15 mouse cellular contexts compared by ENCODE assay signal in the genomic region with DNA sequence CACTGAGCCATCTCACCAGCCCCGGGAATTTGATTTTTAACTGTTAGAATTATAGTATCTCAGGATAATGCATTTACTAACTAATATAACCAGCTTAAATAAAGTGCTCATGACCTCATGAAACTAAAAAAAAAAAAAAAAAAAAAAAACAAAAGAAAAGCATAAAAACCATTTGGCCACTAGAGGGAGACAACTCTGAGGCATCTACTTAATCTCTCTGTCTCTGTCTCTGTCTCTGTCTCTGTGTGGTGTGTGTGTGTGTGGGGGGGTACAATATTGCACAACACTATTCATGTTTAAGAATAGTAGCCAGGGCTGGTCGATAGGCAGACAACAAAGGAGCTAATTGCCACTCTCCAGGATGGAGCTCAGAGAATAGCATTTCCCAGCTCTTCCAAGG. TPM values are rescaled to one million over a fixed set of nuclear protein-coding genes. Genes with fewer than 3 reads are reported as not detected.
A peak's percentile ranks its signal among the peaks of the same experiment; 100 is the strongest.
DNase-seq lines count a peak whose midpoint lies in the region; ATAC-seq and TF ChIP-seq lines count a peak whose summit lies in the region.
"Had no signal": no experiment of that assay in that cellular context is flagged by ENCODE, and none has a peak within 500 bp of the region (broad histone marks: within the 10 kb centered on the region; RNA-seq: fewer than 3 reads in every experiment).

No protein-coding gene starts in this region.

- no peaks in the 10 kb centered on the region for H3K27me3 ChIP-seq in hindbrain, postnatal 0 days (ENCODE audit: insufficient read depth, low read length)
- H3K27me3 ChIP-seq in hindbrain, embryonic 13.5 days: no peaks in the 10 kb centered on the region
- no peaks in the 10 kb centered on the region for H3K27me3 ChIP-seq in midbrain, embryonic 11.5 days (ENCODE audit: control insufficient read depth, insufficient read depth, low read length)
- H3K27me3 ChIP-seq in midbrain, embryonic 13.5 days: no peaks in the 10 kb centered on the region
- H3K27me3 ChIP-seq in stomach, postnatal 0 days (ENCODE audit: control insufficient read depth, insufficient read depth, low read length): no peaks in the 10 kb centered on the region
- H3K27me3 ChIP-seq: limb, embryonic 15.5 days had no signal

- no peak for TF ChIP-seq EP300 in stomach, postnatal 0 days (optimal IDR thresholded peaks at IDR 0.05)

- no peaks in the 10 kb centered on the region for H3K36me3 ChIP-seq in hindbrain, postnatal 0 days (ENCODE audit: insufficient read depth, low read length)
- no peaks in the 10 kb centered on the region for H3K36me3 ChIP-seq in hindbrain, embryonic 13.5 days
- no peaks in the 10 kb centered on the region for H3K36me3 ChIP-seq in midbrain, embryonic 11.5 days (ENCODE audit: control insufficient read depth, insufficient read depth, low read length)
- H3K36me3 ChIP-seq in midbrain, embryonic 13.5 days: no peaks in the 10 kb centered on the region
- no peaks in the 10 kb centered on the region for H3K36me3 ChIP-seq in stomach, postnatal 0 days (ENCODE audit: control insufficient read depth, insufficient read depth, low read length)
- H3K36me3 ChIP-seq: limb, embryonic 15.5 days had no signal

- 39% methylated on average over 2 of the region's 2 CpGs for WGBS in hindbrain, postnatal 0 days
- 51% methylated on average over 2 of the region's 2 CpGs for WGBS in hindbrain, embryonic 13.5 days
- 71% methylated on average over 2 of the region's 2 CpGs for WGBS in midbrain, embryonic 11.5 days
- WGBS in midbrain, embryonic 13.5 days: 62% methylated on average over 2 of the region's 2 CpGs
- WGBS in stomach, postnatal 0 days: 64% methylated on average over 2 of the region's 2 CpGs

- H3K4me1 ChIP-seq in hindbrain, postnatal 0 days (ENCODE audit: insufficient read depth, low read length): no peaks in the 10 kb centered on the region
- H3K4me1 ChIP-seq in hindbrain, embryonic 13.5 days (replicated peaks): no peaks in the 10 kb centered on the region
- no peaks in the 10 kb centered on the region for H3K4me1 ChIP-seq in midbrain, embryonic 11.5 days (ENCODE audit: control insufficient read depth, insufficient read depth, low read length)
- H3K4me1 ChIP-seq in midbrain, embryonic 13.5 days (replicated peaks): 0 out of 2 replicates have a peak, but pooled peaks cover 3% of the 10 kb centered on the region
- H3K4me1 ChIP-seq in stomach, postnatal 0 days (replicated peaks; ENCODE audit: control insufficient read depth, insufficient read depth): no peaks in the 10 kb centered on the region
- H3K4me1 ChIP-seq: limb, embryonic 15.5 days had no signal

- H3K4me2 ChIP-seq in hindbrain, postnatal 0 days (ENCODE audit: low read depth, low read length): no peak overlapping the region
- no peak overlapping the region for H3K4me2 ChIP-seq in hindbrain, embryonic 13.5 days
- H3K4me2 ChIP-seq in midbrain, embryonic 11.5 days: no peak overlapping the region
- H3K4me2 ChIP-seq in midbrain, embryonic 13.5 days (replicated peaks): no peak overlapping the region
- H3K4me2 ChIP-seq in stomach, postnatal 0 days (replicated peaks; ENCODE audit: low read depth): no peak overlapping the region
- H3K4me2 ChIP-seq: limb, embryonic 15.5 days had no signal

- no peak overlapping the region for H3K9ac ChIP-seq in hindbrain, postnatal 0 days (replicated peaks; ENCODE audit: low read length)
- H3K9ac ChIP-seq in hindbrain, embryonic 13.5 days: no peak overlapping the region
- no peak overlapping the region for H3K9ac ChIP-seq in midbrain, embryonic 11.5 days (ENCODE audit: low read length)
- H3K9ac ChIP-seq in midbrain, embryonic 13.5 days (replicated peaks): no peak overlapping the region
- H3K9ac ChIP-seq in stomach, postnatal 0 days (ENCODE audit: low read length): no peak overlapping the region
- H3K9ac ChIP-seq: limb, embryonic 15.5 days had no signal

- no peaks in the 10 kb centered on the region for H3K9me3 ChIP-seq in hindbrain, postnatal 0 days (ENCODE audit: low read length)
- H3K9me3 ChIP-seq in hindbrain, embryonic 13.5 days: peaks cover 2% of the 10 kb centered on the region; the same call in 1 of the 2 replicates
- no peaks in the 10 kb centered on the region for H3K9me3 ChIP-seq in midbrain, embryonic 11.5 days (ENCODE audit: control insufficient read depth, low read length)
- peaks cover 7% of the 10 kb centered on the region; the same call in 1 of the 2 replicates for H3K9me3 ChIP-seq in midbrain, embryonic 13.5 days
- H3K9me3 ChIP-seq in stomach, postnatal 0 days (ENCODE audit: control insufficient read depth, low read length): no peaks in the 10 kb centered on the region
- H3K9me3 ChIP-seq: limb, embryonic 15.5 days had no signal

- no peak overlapping the region for H3K27ac ChIP-seq in hindbrain, postnatal 0 days
- no peak overlapping the region for H3K27ac ChIP-seq in hindbrain, embryonic 13.5 days
- H3K27ac ChIP-seq in midbrain, embryonic 11.5 days (ENCODE audit: low read depth, low read length): no peak overlapping the region
- H3K27ac ChIP-seq in midbrain, embryonic 13.5 days: no peak overlapping the region
- H3K27ac ChIP-seq in stomach, postnatal 0 days (replicated peaks): no peak overlapping the region
- H3K27ac ChIP-seq: limb, embryonic 15.5 days; macrophage had no signal

- DNase-seq in hindbrain, postnatal 0 days (ENCODE audit: low spot score): no peak
- DNase-seq in midbrain, embryonic 11.5 days (ENCODE audit: low spot score, missing footprints): peak; percentile 79
- DNase-seq in NIH3T3 (ENCODE audit: low read depth): peak; percentile 18
- DNase-seq in stomach, postnatal 0 days (ENCODE audit: low spot score): no peak
- no peak for DNase-seq in Muller cell, postnatal 12 days (ENCODE audit: inconsistent ontology term)
- DNase-seq: adrenal gland, adult 2 months; cerebellum, postnatal 14 days; heart, postnatal 10 days; kidney, postnatal 25 days; spleen, adult 18-20 months had no signal

- no peak for ATAC-seq in hindbrain, postnatal 0 days
- no peak for ATAC-seq in hindbrain, embryonic 13.5 days (ENCODE audit: low FRiP score)
- ATAC-seq in midbrain, embryonic 11.5 days (ENCODE audit: low FRiP score): no peak
- ATAC-seq in midbrain, embryonic 13.5 days: no peak
- no peak for ATAC-seq in stomach, postnatal 0 days (ENCODE audit: low FRiP score, low TSS enrichment)

- no peak overlapping the region for H3K4me3 ChIP-seq in hindbrain, postnatal 0 days (ENCODE audit: low read length)
- no peak overlapping the region for H3K4me3 ChIP-seq in hindbrain, embryonic 13.5 days
- no peak overlapping the region for H3K4me3 ChIP-seq in midbrain, embryonic 11.5 days (ENCODE audit: low read depth, low read length)
- no peak overlapping the region for H3K4me3 ChIP-seq in midbrain, embryonic 13.5 days (replicated peaks)
- H3K4me3 ChIP-seq in stomach, postnatal 0 days (ENCODE audit: low read depth, low read length): no peak overlapping the region
- H3K4me3 ChIP-seq: limb, embryonic 15.5 days; myocyte had no signal

- TF ChIP-seq CTCF in hindbrain, postnatal 0 days (IDR thresholded peaks at IDR 0.05; ENCODE audit: low read depth): peak; percentile 51
- TF ChIP-seq CTCF in stomach, postnatal 0 days (IDR thresholded peaks at IDR 0.05; ENCODE audit: low read depth): peak; percentile 66

RNA-seq across cellular contexts. Expression of a gene that starts 17.3 kb away (rescaled TPM):
- 12.3 and 12.8 TPM in 2 replicates for total RNA-seq in hindbrain, postnatal 0 days (2014; rRNA removed)
- 4.2 and 5.2 TPM in 2 replicates for polyA plus RNA-seq in hindbrain, postnatal 0 days (2015; fragmentation: Nextera tagmentation; extraction: Ambion mirVana)
- polyA plus RNA-seq in hindbrain, embryonic 13.5 days (2015; fragmentation: Nextera tagmentation; extraction: Ambion mirVana): 0.18 and 0.34 TPM in 2 replicates
- polyA plus RNA-seq in midbrain, embryonic 11.5 days (2014; fragmentation: Nextera tagmentation; extraction: Ambion mirVana): 0.19 and 0.37 TPM in 2 replicates
- polyA plus RNA-seq in midbrain, embryonic 13.5 days (2015; fragmentation: Nextera tagmentation; extraction: Ambion mirVana): 0.16 and 0.35 TPM in 2 replicates
- polyA plus RNA-seq in stomach, postnatal 0 days (2015; fragmentation: Nextera tagmentation; extraction: Ambion mirVana): 0.16 and 0.40 TPM in 2 replicates
- polyA plus RNA-seq: myocyte had no signal

Comparison
In these comparisons a context has a peak if more than half of its experiments do, and no peak if none do; other contexts are left out.
1. DNase-seq: peak in midbrain, embryonic 11.5 days (single experiment) and NIH3T3 (single experiment); none in hindbrain, postnatal 0 days (single experiment), stomach, postnatal 0 days (single experiment) and Muller cell, postnatal 12 days (single experiment).